Mouse (Mus musculus): ENCODE results near the gene Adam19. TPM values are rescaled to one million over a fixed set of nuclear protein-coding genes. Genes with fewer than 3 reads are reported as not detected.
A peak's percentile ranks its signal among the peaks of the same experiment; 100 is the strongest.

Gene Adam19
- polyA plus RNA-seq, 1 experiment from 2014 or later, result 1.4 TPM

DNA sequence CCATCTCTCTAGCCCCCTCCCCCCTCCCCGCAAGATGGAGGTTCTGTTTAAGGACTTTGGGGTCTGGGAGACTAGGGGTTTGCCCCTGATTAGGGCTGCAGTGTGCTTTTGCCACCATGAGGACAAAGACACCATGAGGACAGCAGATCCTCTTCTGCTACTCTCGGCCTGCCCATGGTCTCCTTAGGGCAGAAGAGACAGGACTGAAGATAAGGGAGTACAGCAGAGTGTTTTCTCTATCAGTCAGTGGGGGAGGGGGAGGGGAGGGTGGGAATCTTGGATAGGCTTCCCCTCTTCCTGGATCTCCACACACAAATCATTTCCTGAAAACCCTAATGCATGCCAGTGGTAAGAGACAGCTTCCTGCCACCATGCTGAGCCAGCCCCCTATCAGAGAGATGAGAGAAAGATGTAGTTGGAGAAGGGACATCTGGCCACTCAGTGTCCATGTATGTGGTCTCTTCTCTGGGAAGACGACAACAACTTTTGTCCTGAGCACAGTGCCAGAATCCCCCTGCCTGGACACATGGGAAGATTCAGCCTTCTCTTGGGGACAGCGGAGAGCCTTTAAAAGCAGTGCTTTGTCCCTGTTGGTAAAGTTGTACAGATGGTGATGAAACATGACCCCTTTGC lies 33.4 kb downstream of the Adam19 start:
- H3K9ac ChIP-seq (ENCODE audit: low read depth, low read length), result no peak overlapping the region
- H3K4me1 ChIP-seq (ENCODE audit: control insufficient read depth, low read depth, low read length), result peaks cover 35% of the 10 kb centered on the region
- H3K27ac ChIP-seq (ENCODE audit: low read length), result peak overlapping the region; percentile 26
- peak; percentile 12; the same call in 1 of the 2 replicates for ATAC-seq (ENCODE audit: low read depth)
- H3K4me2 ChIP-seq (ENCODE audit: low read depth, low read length), result no peak overlapping the region
- no peak overlapping the region for H3K4me3 ChIP-seq (ENCODE audit: low read depth, low read length)
- no peaks in the 10 kb centered on the region for H3K36me3 ChIP-seq (ENCODE audit: control insufficient read depth, insufficient read depth)
- 55% methylated on average over 4 of the region's 4 CpGs for WGBS (ENCODE audit: insufficient replicate concordance)
- no peaks in the 10 kb centered on the region for H3K27me3 ChIP-seq (ENCODE audit: control insufficient read depth, insufficient read depth, low read depth, low read length)
- no peaks in the 10 kb centered on the region for H3K9me3 ChIP-seq (replicated peaks; ENCODE audit: control insufficient read depth, low read length)

DNA sequence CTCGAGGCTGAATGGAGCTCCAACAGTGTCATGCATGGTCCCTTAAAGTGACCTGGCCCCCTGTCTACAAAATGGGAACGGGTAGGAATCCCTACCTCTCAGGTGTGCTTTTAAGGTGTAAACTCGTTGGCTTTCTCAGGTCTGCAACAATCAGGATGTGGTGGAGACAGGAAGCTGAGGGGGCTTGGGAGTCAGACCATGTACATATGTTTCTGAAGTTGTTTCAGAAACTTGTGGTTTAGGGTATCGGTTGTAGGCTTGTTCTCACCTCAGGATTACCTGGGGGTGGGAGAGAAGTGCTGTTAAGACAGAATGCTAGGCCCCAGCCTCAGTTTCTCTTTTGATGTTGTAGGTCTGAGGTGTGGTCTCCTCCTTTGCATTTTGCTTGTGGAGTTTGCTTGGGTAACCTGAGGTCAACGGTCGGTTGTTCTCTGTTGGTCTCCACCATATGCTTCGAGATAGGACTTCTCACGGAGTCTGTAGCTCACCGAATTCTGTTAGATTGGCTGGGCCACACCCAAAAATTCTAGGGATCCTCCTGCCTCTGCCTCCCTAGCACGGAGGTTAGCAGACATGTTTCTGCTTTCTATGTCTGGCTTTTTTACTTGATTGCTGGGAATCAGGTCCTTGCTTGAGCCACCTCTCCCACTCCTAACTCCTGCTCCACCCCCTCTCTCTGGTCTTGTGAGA lies 34.4 kb downstream of the Adam19 start:
- peak overlapping the region; percentile 83 for H3K27ac ChIP-seq (ENCODE audit: low read length)
- H3K4me2 ChIP-seq (ENCODE audit: low read depth, low read length), result no peak overlapping the region
- H3K9me3 ChIP-seq (replicated peaks; ENCODE audit: control insufficient read depth, low read length), result no peaks in the 10 kb centered on the region
- ATAC-seq (ENCODE audit: low read depth), result peak; percentile 73
- no peaks in the 10 kb centered on the region for H3K36me3 ChIP-seq (ENCODE audit: control insufficient read depth, insufficient read depth)
- WGBS (ENCODE audit: insufficient replicate concordance), result 30% methylated on average over 10 of the region's 10 CpGs
- H3K4me1 ChIP-seq (ENCODE audit: control insufficient read depth, low read depth, low read length), result peaks cover 34% of the 10 kb centered on the region
- no peak overlapping the region for H3K4me3 ChIP-seq (ENCODE audit: low read depth, low read length)
- H3K27me3 ChIP-seq (ENCODE audit: control insufficient read depth, insufficient read depth, low read depth, low read length), result no peaks in the 10 kb centered on the region
- 0 out of 2 replicates have a peak overlapping the region, but pooled peaks have one; percentile 27 for H3K9ac ChIP-seq (ENCODE audit: low read depth, low read length)

GRCm38 (mm10) chr11:46090951-46091667 lies 35.3 kb downstream of the Adam19 start:
- H3K4me1 ChIP-seq (ENCODE audit: control insufficient read depth, low read depth, low read length), result peaks cover 34% of the 10 kb centered on the region

GRCm38 (mm10) chr11:46092121-46092520 lies 36.3 kb downstream of the Adam19 start:
- no peak overlapping the region for H3K4me3 ChIP-seq (ENCODE audit: low read depth, low read length)
- ATAC-seq (ENCODE audit: low read depth), result no peak
- peaks cover 31% of the 10 kb centered on the region for H3K4me1 ChIP-seq (ENCODE audit: control insufficient read depth, low read depth, low read length)
- H3K27me3 ChIP-seq (ENCODE audit: control insufficient read depth, insufficient read depth, low read depth, low read length), result no peaks in the 10 kb centered on the region
- 76% methylated on average over 4 of the region's 4 CpGs for WGBS (ENCODE audit: insufficient replicate concordance)
- H3K36me3 ChIP-seq (ENCODE audit: control insufficient read depth, insufficient read depth), result no peaks in the 10 kb centered on the region
- no peaks in the 10 kb centered on the region for H3K9me3 ChIP-seq (replicated peaks; ENCODE audit: control insufficient read depth, low read length)
- H3K9ac ChIP-seq (ENCODE audit: low read depth, low read length), result no peak overlapping the region
- no peak overlapping the region for H3K4me2 ChIP-seq (ENCODE audit: low read depth, low read length)
- H3K27ac ChIP-seq (ENCODE audit: low read length), result no peak overlapping the region

More at GRCm38 (mm10) chr11:46090951-46091667, 35.3 kb downstream of the Adam19 start:
- peak overlapping the region; percentile 25; the same call in 1 of the 2 replicates for H3K4me2 ChIP-seq (ENCODE audit: low read depth, low read length)
- peak; percentile 82 for ATAC-seq (ENCODE audit: low read depth)
- peak overlapping the region; percentile 83 for H3K27ac ChIP-seq (ENCODE audit: low read length)
- no peaks in the 10 kb centered on the region for H3K9me3 ChIP-seq (replicated peaks; ENCODE audit: control insufficient read depth, low read length)
- no peaks in the 10 kb centered on the region for H3K27me3 ChIP-seq (ENCODE audit: control insufficient read depth, insufficient read depth, low read depth, low read length)
- WGBS (ENCODE audit: insufficient replicate concordance), result 38% methylated on average over 10 of the region's 10 CpGs
- no peaks in the 10 kb centered on the region for H3K36me3 ChIP-seq (ENCODE audit: control insufficient read depth, insufficient read depth)
- peak overlapping the region; percentile 27; the same call in 1 of the 2 replicates for H3K9ac ChIP-seq (ENCODE audit: low read depth, low read length)
- H3K4me3 ChIP-seq (ENCODE audit: low read depth, low read length), result no peak overlapping the region

DNA sequence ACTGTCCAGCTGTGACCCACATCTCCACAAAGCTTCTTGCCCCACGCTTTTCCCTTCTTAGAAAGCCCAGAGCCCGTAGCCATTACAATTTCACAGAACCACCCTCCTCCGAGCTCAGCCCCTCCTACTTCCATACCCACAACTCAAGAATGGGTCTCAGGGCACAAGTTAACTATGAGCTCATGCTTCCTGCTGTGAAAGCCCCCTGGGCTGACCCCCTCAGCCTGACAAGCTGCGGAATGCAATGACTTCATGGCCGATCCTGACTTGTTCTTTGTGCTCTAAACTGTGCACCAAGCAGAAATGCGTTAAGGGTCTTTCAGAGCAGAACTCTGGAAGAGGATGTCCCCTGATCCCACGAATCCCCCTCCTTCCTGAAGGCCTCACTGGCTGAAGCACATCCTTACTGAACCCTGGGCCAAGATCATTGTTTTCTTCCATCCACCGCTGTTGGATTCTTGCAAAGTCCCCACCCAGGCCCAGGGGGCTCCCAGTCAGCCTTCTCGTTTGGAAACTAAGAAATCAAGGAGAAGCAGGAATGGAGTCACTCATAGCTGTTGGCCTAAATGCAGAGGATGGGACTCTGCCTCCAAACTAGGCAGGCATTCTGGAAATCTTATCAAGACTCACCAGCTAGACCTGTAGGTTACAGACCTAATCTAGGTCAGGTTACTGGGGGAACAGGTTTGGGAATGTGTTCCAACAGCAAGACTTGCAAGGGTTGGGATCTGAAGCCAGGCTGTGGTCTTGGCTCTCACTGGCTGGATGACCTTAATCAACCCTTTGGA lies 39.9 kb downstream of the Adam19 start:
- Histone ChIP-seq H3K27ac (ENCODE audit: low read length) (no peak overlapping the region), H3K9me3 (replicated peaks; ENCODE audit: control insufficient read depth, low read length) (no peaks in the 10 kb centered on the region), H3K27me3 (ENCODE audit: control insufficient read depth, insufficient read depth, low read depth, low read length) (no peaks in the 10 kb centered on the region), H3K9ac (ENCODE audit: low read depth, low read length) (no peak overlapping the region), H3K4me3 (ENCODE audit: low read depth, low read length) (no peak overlapping the region), H3K36me3 (ENCODE audit: control insufficient read depth, insufficient read depth) (no peaks in the 10 kb centered on the region), H3K4me2 (ENCODE audit: low read depth, low read length) (no peak overlapping the region), H3K4me1 (ENCODE audit: control insufficient read depth, low read depth, low read length) (peaks cover 9% of the 10 kb centered on the region)
- 54% methylated on average over 9 of the region's 9 CpGs for WGBS (ENCODE audit: insufficient replicate concordance)
- no peak for ATAC-seq (ENCODE audit: low read depth)

- H3K9me3 ChIP-seq (replicated peaks; ENCODE audit: control insufficient read depth, low read length), result no peaks in the 10 kb centered on the region
- no peaks in the 10 kb centered on the region for H3K36me3 ChIP-seq (ENCODE audit: control insufficient read depth, insufficient read depth)
- WGBS (ENCODE audit: insufficient replicate concordance), result 68% methylated on average over 6 of the region's 6 CpGs
- H3K27me3 ChIP-seq (ENCODE audit: control insufficient read depth, insufficient read depth, low read depth, low read length), result no peaks in the 10 kb centered on the region
- H3K27ac ChIP-seq (ENCODE audit: low read length), result no peak overlapping the region
- no peak overlapping the region for H3K4me3 ChIP-seq (ENCODE audit: low read depth, low read length)
- peaks cover 4% of the 10 kb centered on the region for H3K4me1 ChIP-seq (ENCODE audit: control insufficient read depth, low read depth, low read length)
- no peak overlapping the region for H3K4me2 ChIP-seq (ENCODE audit: low read depth, low read length)
- ATAC-seq (ENCODE audit: low read depth), result no peak
- no peak overlapping the region for H3K9ac ChIP-seq (ENCODE audit: low read depth, low read length)
Observed at GRCm38 (mm10) chr11:46096265-46096649, 40.5 kb downstream of the Adam19 start.

DNA sequence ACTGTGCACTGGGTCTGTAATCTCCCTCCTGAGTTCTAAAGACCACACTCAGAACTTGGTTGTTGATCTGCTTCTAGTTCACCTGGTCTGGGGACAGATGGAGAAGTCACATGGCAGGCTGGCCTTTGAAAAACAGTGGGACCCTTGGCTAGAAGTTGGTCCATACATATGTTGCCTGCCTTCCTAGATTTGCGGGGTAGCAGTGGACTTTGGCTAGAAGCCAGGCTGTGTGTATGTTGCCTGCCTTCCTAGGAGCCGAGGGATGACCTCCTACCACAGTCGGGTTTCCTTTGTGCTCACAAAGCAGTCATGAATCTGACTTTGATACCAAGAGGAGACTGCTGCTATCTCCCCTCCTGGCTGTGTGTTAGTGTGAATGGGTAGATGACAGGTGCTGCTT lies 41.3 kb downstream of the Adam19 start:
- H3K4me1 ChIP-seq (ENCODE audit: control insufficient read depth, low read depth, low read length), result no peaks in the 10 kb centered on the region; the same call in 1 of the 2 replicates
- no peak overlapping the region for H3K9ac ChIP-seq (ENCODE audit: low read depth, low read length)
- no peak overlapping the region for H3K27ac ChIP-seq (ENCODE audit: low read length)
- no peaks in the 10 kb centered on the region for H3K9me3 ChIP-seq (replicated peaks; ENCODE audit: control insufficient read depth, low read length)
- no peaks in the 10 kb centered on the region for H3K36me3 ChIP-seq (ENCODE audit: control insufficient read depth, insufficient read depth)
- H3K4me3 ChIP-seq (ENCODE audit: low read depth, low read length), result no peak overlapping the region
- H3K4me2 ChIP-seq (ENCODE audit: low read depth, low read length), result no peak overlapping the region
- ATAC-seq (ENCODE audit: low read depth), result no peak
- 63% methylated on average over 3 of the region's 3 CpGs for WGBS (ENCODE audit: insufficient replicate concordance)
- no peaks in the 10 kb centered on the region for H3K27me3 ChIP-seq (ENCODE audit: control insufficient read depth, insufficient read depth, low read depth, low read length)

DNA sequence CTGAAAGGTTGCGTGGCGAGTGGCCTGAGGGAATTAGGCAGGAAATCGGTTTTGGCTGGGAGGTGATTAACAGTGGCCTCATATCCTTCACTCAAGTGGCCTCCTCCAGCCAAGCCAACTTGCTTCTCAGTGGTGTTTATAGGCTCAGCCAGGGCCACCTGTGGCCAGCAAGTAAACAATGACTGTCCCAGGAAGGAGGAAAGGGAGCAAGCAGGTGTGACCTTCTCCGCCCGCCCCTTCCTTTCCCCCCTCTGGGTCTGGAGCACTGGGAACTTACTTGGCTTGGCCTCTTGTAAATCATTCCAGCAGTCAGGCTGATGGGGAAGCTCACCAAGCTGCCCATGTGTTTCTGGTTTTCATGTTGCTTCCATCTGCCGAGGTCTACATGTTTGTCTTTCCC lies 46.3 kb downstream of the Adam19 start:
- ATAC-seq (ENCODE audit: low read depth), result no peak
- 59% methylated on average over 6 of the region's 6 CpGs for WGBS (ENCODE audit: insufficient replicate concordance)
- H3K4me3 ChIP-seq (ENCODE audit: low read depth, low read length), result no peak overlapping the region
- no peak overlapping the region for H3K4me2 ChIP-seq (ENCODE audit: low read depth, low read length)
- H3K27ac ChIP-seq (ENCODE audit: low read length), result no peak overlapping the region
- no peaks in the 10 kb centered on the region for H3K36me3 ChIP-seq (ENCODE audit: control insufficient read depth, insufficient read depth)
- H3K9ac ChIP-seq (ENCODE audit: low read depth, low read length), result no peak overlapping the region
- H3K9me3 ChIP-seq (replicated peaks; ENCODE audit: control insufficient read depth, low read length), result no peaks in the 10 kb centered on the region
- H3K27me3 ChIP-seq (ENCODE audit: control insufficient read depth, insufficient read depth, low read depth, low read length), result no peaks in the 10 kb centered on the region; the same call in 1 of the 2 replicates
- no peaks in the 10 kb centered on the region for H3K4me1 ChIP-seq (ENCODE audit: control insufficient read depth, low read depth, low read length)
